Mouse (Mus musculus) hindbrain, embryonic 14.5 days (tissue): ENCODE results near the gene Tcf3. TPM values are rescaled to one million over a fixed set of nuclear protein-coding genes. Genes with fewer than 3 reads are reported as not detected.
A peak's percentile ranks its signal among the peaks of the same experiment; 100 is the strongest.

Experiments used
- ATAC-seq: fragments of 200-750 bp; cut with Nextera tagmentation; 2 replicates; pipeline ENCODE4 v1.8.0; 2017; ENCODE audit warnings: moderate number of reproducible peaks, mild to moderate bottlenecking, moderate TSS enrichment, moderate library complexity; ENCODE audit not compliant: low FRiP score
- DNase-seq: peaks from one replicate; pipeline ENCODE4 v3.0.0-alpha.2; 2015; ENCODE audit warnings: low spot score
- H3K27ac ChIP-seq: fragments of 300-500 bp; sonication (generic); 2 replicates; pipeline ENCODE4 v1.5.1; 2014; ENCODE audit warnings: mild to moderate bottlenecking, moderate library complexity
- H3K27me3 ChIP-seq: fragments of 300-500 bp; sonication (generic); 2 replicates; pipeline ENCODE4 v1.6.1; 2014; ENCODE audit warnings: mild to moderate bottlenecking, low read length, mixed read lengths; ENCODE audit not compliant: control insufficient read depth, insufficient read depth
- H3K36me3 ChIP-seq: fragments of 300-500 bp; sonication (generic); replicated peaks from 2 replicates; pipeline ENCODE4 v1.6.1; 2014; ENCODE audit not compliant: control insufficient read depth, insufficient read depth
- H3K4me1 ChIP-seq: fragments of 300-500 bp; sonication (generic); replicated peaks from 2 replicates; pipeline ENCODE4 v1.6.1; 2014; ENCODE audit warnings: antibody characterized with exemption, low read length, mixed read lengths; ENCODE audit not compliant: control insufficient read depth, insufficient read depth
- H3K4me2 ChIP-seq: fragments of 300-500 bp; sonication (generic); replicated peaks from 2 replicates; pipeline ENCODE4 v1.6.1; 2014; ENCODE audit warnings: mild to moderate bottlenecking, moderate library complexity
- H3K4me3 ChIP-seq: fragments of 300-500 bp; sonication (generic); replicated peaks from 2 replicates; pipeline ENCODE4 v1.5.1; 2014; ENCODE audit warnings: mild to moderate bottlenecking, low read length
- H3K9ac ChIP-seq: fragments of 300-500 bp; sonication (generic); 2 replicates; pipeline ENCODE4 v1.6.1; 2014
- H3K9me3 ChIP-seq: fragments of 300-500 bp; sonication (generic); 2 replicates; pipeline ENCODE4 v1.6.1; 2016; ENCODE audit warnings: low read length; ENCODE audit not compliant: control insufficient read depth
- WGBS: fragments of 180-500 bp; shearing (Covaris S2); extraction: QIAGEN DNeasy Blood & Tissue Kit; methylation state at CpG from one replicate; pipeline ENCODE4 v1.1.7; 2014; 5-methylcytosine and 5-hydroxymethylcytosine counted together
- polyA plus RNA-seq: library from polyadenylated mRNA; unstranded; fragments of >200 nt; fragmentation: Nextera tagmentation; extraction: Ambion mirVana; gene quantifications from 2 replicates; pipeline ENCODE4 v1.2.1, GENCODE M21; 2014

Gene Tcf3
- polyA plus RNA-seq, 1 experiment from 2014 or later: 41.3 TPM

- peak overlapping the region; percentile 89 for H3K9ac ChIP-seq
- H3K9me3 ChIP-seq: no peaks in the 10 kb centered on the region
- H3K4me3 ChIP-seq: peak overlapping the region; percentile 76
- peak overlapping the region; percentile 96 for H3K4me2 ChIP-seq
- DNase-seq: no peak
- no peaks in the 10 kb centered on the region for H3K27me3 ChIP-seq
- peaks cover 23% of the 10 kb centered on the region for H3K4me1 ChIP-seq
- H3K27ac ChIP-seq: no peak overlapping the region
- 62% methylated on average over 10 of the region's 10 CpGs for WGBS
- no peak for ATAC-seq
- peaks cover 45% of the 10 kb centered on the region for H3K36me3 ChIP-seq
Measured at GRCm38 (mm10) chr10:80405481-80406173, 27.8 kb downstream of the Tcf3 start.

- no peak for DNase-seq
- Histone ChIP-seq H3K4me2 (no peak overlapping the region), H3K9ac (no peak overlapping the region), H3K36me3 (peaks cover 34% of the 10 kb centered on the region), H3K27me3 (no peaks in the 10 kb centered on the region), H3K27ac (no peak overlapping the region), H3K9me3 (no peaks in the 10 kb centered on the region), H3K4me1 (peaks cover 31% of the 10 kb centered on the region), H3K4me3 (no peak overlapping the region)
- 97% methylated on average over 4 of the region's 4 CpGs for WGBS
- ATAC-seq: no peak
Measured at GRCm38 (mm10) chr10:80403044-80403692, 30.3 kb downstream of the Tcf3 start.

- Histone ChIP-seq H3K4me3 (peak overlapping the region; percentile 80; the same call in 1 of the 2 replicates), H3K9me3 (no peaks in the 10 kb centered on the region), H3K27me3 (no peaks in the 10 kb centered on the region), H3K4me2 (peak overlapping the region; percentile 64), H3K4me1 (peaks cover 34% of the 10 kb centered on the region), H3K9ac (peak overlapping the region; percentile 54), H3K36me3 (peaks cover 42% of the 10 kb centered on the region), H3K27ac (peak overlapping the region; percentile 84; the same call in 1 of the 2 replicates)
- 87% methylated on average over 4 of the region's 4 CpGs for WGBS
- ATAC-seq (no peak), DNase-seq (no peak)
Measured at GRCm38 (mm10) chr10:80400704-80401161, 32.7 kb downstream of the Tcf3 start.

GRCm38 (mm10) chr10:80399973-80400703 is 33.3 kb downstream of the Tcf3 start:
- H3K4me1 ChIP-seq: peaks cover 28% of the 10 kb centered on the region
- no peak for ATAC-seq
- 13% methylated on average over 17 of the region's 17 CpGs for WGBS

GRCm38 (mm10) chr10:80399191-80399972 is 34.1 kb downstream of the Tcf3 start, which contains the start of gene Mbd3:
Gene Mbd3 (minus strand): TSS chr10:80399550.
- Histone ChIP-seq H3K4me1 (peaks cover 24% of the 10 kb centered on the region), H3K27me3 (no peaks in the 10 kb centered on the region), H3K4me2 (peak within 1 kb of the TSS; percentile 64), H3K4me3 (peak within 1 kb of the TSS; percentile 80), H3K27ac (peak within 1 kb of the TSS; percentile 99), H3K9ac (peak within 1 kb of the TSS; percentile 91), H3K9me3 (no peaks in the 10 kb centered on the region), H3K36me3 (peaks cover 56% of the 10 kb centered on the region)
- DNase-seq (peak; percentile 97), ATAC-seq (peak; percentile 96)
- WGBS: under 1% methylated on average over 73 of the region's 82 CpGs

More at GRCm38 (mm10) chr10:80399973-80400703, 33.3 kb downstream of the Tcf3 start:
- Histone ChIP-seq H3K9ac (peak overlapping the region; percentile 54), H3K4me2 (peak overlapping the region; percentile 64), H3K27me3 (no peaks in the 10 kb centered on the region), H3K9me3 (no peaks in the 10 kb centered on the region), H3K36me3 (peaks cover 48% of the 10 kb centered on the region), H3K4me3 (peak overlapping the region; percentile 80), H3K27ac (peak overlapping the region; percentile 84)
- DNase-seq: no peak

- ATAC-seq (peak; percentile 81), DNase-seq (peak; percentile 100)
- WGBS: under 1% methylated on average over 58 of the region's 59 CpGs
- no peaks in the 10 kb centered on the region for H3K9me3 ChIP-seq
- peak overlapping the region; percentile 63 for H3K4me2 ChIP-seq
- peak overlapping the region; percentile 80 for H3K4me3 ChIP-seq
- peaks cover 24% of the 10 kb centered on the region for H3K4me1 ChIP-seq
- H3K27ac ChIP-seq: peak overlapping the region; percentile 99
- peak overlapping the region; percentile 91 for H3K9ac ChIP-seq
- H3K27me3 ChIP-seq: no peaks in the 10 kb centered on the region
- H3K36me3 ChIP-seq: peaks cover 58% of the 10 kb centered on the region
Measured at GRCm38 (mm10) chr10:80398719-80399190, 34.7 kb downstream of the Tcf3 start.

GRCm38 (mm10) chr10:80398174-80398535 is 35.3 kb downstream of the Tcf3 start:
- ATAC-seq (no peak), DNase-seq (no peak)
- Histone ChIP-seq H3K4me3 (peak overlapping the region; percentile 80), H3K4me2 (peak overlapping the region; percentile 63), H3K27me3 (no peaks in the 10 kb centered on the region), H3K9ac (peak overlapping the region; percentile 91), H3K9me3 (no peaks in the 10 kb centered on the region), H3K27ac (peak overlapping the region; percentile 99), H3K4me1 (peaks cover 24% of the 10 kb centered on the region), H3K36me3 (peaks cover 58% of the 10 kb centered on the region)
- 0% methylated on average over 1 of the region's 1 CpGs for WGBS

- WGBS: 38% methylated on average over 8 of the region's 8 CpGs
- H3K4me2 ChIP-seq: peak overlapping the region; percentile 63
- peaks cover 24% of the 10 kb centered on the region for H3K4me1 ChIP-seq
- H3K9ac ChIP-seq: peak overlapping the region; percentile 91
- no peaks in the 10 kb centered on the region for H3K27me3 ChIP-seq
- peaks cover 58% of the 10 kb centered on the region for H3K36me3 ChIP-seq
- no peaks in the 10 kb centered on the region for H3K9me3 ChIP-seq
- peak overlapping the region; percentile 80 for H3K4me3 ChIP-seq
- DNase-seq: no peak
- H3K27ac ChIP-seq: peak overlapping the region; percentile 99
- no peak for ATAC-seq
Measured at GRCm38 (mm10) chr10:80397524-80398173, 35.8 kb downstream of the Tcf3 start.
